Comparison of ENCODE assay signal across 18 mouse cellular contexts in genomic region chr10:82982286-82982685, GRCm38 (mm10). TPM values are rescaled to one million over a fixed set of nuclear protein-coding genes. Genes with fewer than 3 reads are reported as not detected.
DNase-seq lines count a peak whose midpoint lies in the region; ATAC-seq lines count a peak whose summit lies in the region.
"Had no signal": no experiment of that assay in that cellular context is flagged by ENCODE, and none has a peak within 500 bp of the region (broad histone marks: within the 10 kb centered on the region; RNA-seq: fewer than 3 reads in every experiment).

No protein-coding gene starts in this region.

- ATAC-seq in hematopoietic stem cell, adult 5-6 weeks (replicated peaks in 1 of 2; ENCODE audit: insufficient read depth in 1 of 2, low FRiP score in 2 of 2, low TSS enrichment in 1 of 2, low read depth in 1 of 2, poor library complexity in 2 of 2, severe bottlenecking in 2 of 2), result peak; percentile 52 to 75
- ATAC-seq: forebrain, embryonic 13.5 days; forebrain, embryonic 16.5 days; intestine, embryonic 15.5 days; Patski had no signal

- peak; percentile 80 for DNase-seq in 416B (ENCODE audit: low read depth)
- DNase-seq in CD4-positive helper T cell, adult 2 months (ENCODE audit: low read depth, low spot score), result peak; percentile 63
- peak; percentile 51 to 67 for DNase-seq in natural killer cell, adult 2 months (ENCODE audit: low spot score in 2 of 2)
- no peak for DNase-seq in urinary bladder, adult 18-20 months (ENCODE audit: low spot score in 2 of 2)
- no peak for DNase-seq in gastrocnemius, postnatal 25 days
- DNase-seq: adrenal gland, adult 2 months; adrenal gland, postnatal 14 days; cerebellum, adult 11-12 months; cerebellum, adult 8-10 months; cerebellum, postnatal 10 days; cerebellum, postnatal 36 days; gastrocnemius, postnatal 10 days; heart, adult 11 months had no signal

RNA-seq across cellular contexts. Expression of gene Chst11, which starts 3.0 kb away (rescaled TPM):
- 22.3 and 27.1 TPM in 2 replicates for total RNA-seq in hematopoietic stem cell, adult 5-6 weeks (2017)
- total RNA-seq in gastrocnemius, postnatal 25 days (2021), result under 1 TPM; 0.94 to 1.00 TPM

Comparison
In these comparisons a context has a peak if more than half of its experiments do, and no peak if none do; other contexts are left out.
1. DNase-seq: peak in 416B (single experiment), CD4-positive helper T cell, adult 2 months (single experiment) and natural killer cell, adult 2 months (2 of 2); none in urinary bladder, adult 18-20 months (0 of 2) and gastrocnemius, postnatal 25 days (single experiment).
2. RNA of gene Chst11, which starts 3.0 kb away (total RNA-seq): 22.3 to 27.1 TPM in hematopoietic stem cell, adult 5-6 weeks; 0.94 to 1.00 TPM in gastrocnemius, postnatal 25 days; every median in the first group is over 10 times any median in the second.